Mouse (Mus musculus): ENCODE results near the gene Gcn1l1. TPM values are rescaled to one million over a fixed set of nuclear protein-coding genes. Genes with fewer than 3 reads are reported as not detected.

Gcn1l1 gene
- total and polyA plus RNA-seq, 3 experiments: 18.2 to 81.9 (median 62.9) TPM

- Histone ChIP-seq H3K9me3 (replicated peaks; ENCODE audit: low read length) (peaks cover 25% of the 10 kb centered on the region), H3K4me2 (ENCODE audit: insufficient read depth, low read depth, poor library complexity, severe bottlenecking) (no peak overlapping the region), H3K9ac (ENCODE audit: insufficient read depth, low read depth) (no peak overlapping the region), H3K27me3 (replicated peaks) (no peaks in the 10 kb centered on the region), H3K79me2 (replicated peaks; ENCODE audit: control insufficient read depth, extremely low read depth, insufficient read depth, poor library complexity, severe bottlenecking) (no peaks in the 10 kb centered on the region), H3K4me3 (replicated peaks in 1 of 3; ENCODE audit: low read depth in 2 of 3, low read length in 2 of 3, poor library complexity in 1 of 3) (no peak overlapping the region), H3K36me3 (replicated peaks in 1 of 2; ENCODE audit: control insufficient read depth in 1 of 2, insufficient read depth in 1 of 2, low read length in 1 of 2) (peaks cover 82 to 96% of the 10 kb centered on the region in 2 experiments), H3K27ac (ENCODE audit: insufficient read depth, low read depth) (no peak overlapping the region), H3K4me1 (ENCODE audit: control insufficient read depth in 1 of 2, insufficient read depth in 2 of 2) (peaks cover 0 to 2% of the 10 kb centered on the region in 2 experiments; a peak in 1 of 4 replicates)
- TF ChIP-seq ETS1 (conservative IDR thresholded peaks at IDR 0.05; ENCODE audit: low read depth, low read length) (no peak), USF2 (conservative IDR thresholded peaks at IDR 0.05; ENCODE audit: low read depth, low read length) (no peak), SIN3A (IDR thresholded peaks at IDR 0.05; ENCODE audit: low read length) (no peak), MAFK (IDR thresholded peaks at IDR 0.05; ENCODE audit: insufficient replicate concordance, low read length) (no peak), HCFC1 (IDR thresholded peaks at IDR 0.05; ENCODE audit: low read depth, low read length) (no peak), MEF2A (IDR thresholded peaks at IDR 0.05; ENCODE audit: borderline replicate concordance, low read depth, low read length) (no peak), GABPA (IDR thresholded peaks at IDR 0.05; ENCODE audit: insufficient replicate concordance, low read depth, low read length) (no peak), MAZ (IDR thresholded peaks at IDR 0.05; ENCODE audit: low read depth, low read length) (no peak), MAX (IDR thresholded peaks at IDR 0.05; ENCODE audit: low read length) (no peak), CTCF (conservative IDR thresholded peaks at IDR 0.05 in 1 of 2, IDR thresholded peaks at IDR 0.05 in 1 of 2; ENCODE audit: low read depth in 2 of 2, low read length in 2 of 2) (no peak), PAX5 (IDR thresholded peaks at IDR 0.05; ENCODE audit: low read length) (no peak)
- in situ Hi-C loops (cut with MboI; ENCODE audit: low pct_ligation_motif_present, low pct_unique_long_range_greater_than_20kb, low sequenced_read_pairs): no loop called here
- DNase-seq (ENCODE audit: extremely low read depth): no peak
- dilution Hi-C loops (cut with MboI; ENCODE audit: extremely low pct_ligation_motif_present, extremely low pct_unique_long_range_greater_than_20kb, low sequenced_read_pairs): no loop called here
These were observed 20.6 kb downstream of the Gcn1l1 start for GRCm38 (mm10) chr5:115585616-115586015.

DNA sequence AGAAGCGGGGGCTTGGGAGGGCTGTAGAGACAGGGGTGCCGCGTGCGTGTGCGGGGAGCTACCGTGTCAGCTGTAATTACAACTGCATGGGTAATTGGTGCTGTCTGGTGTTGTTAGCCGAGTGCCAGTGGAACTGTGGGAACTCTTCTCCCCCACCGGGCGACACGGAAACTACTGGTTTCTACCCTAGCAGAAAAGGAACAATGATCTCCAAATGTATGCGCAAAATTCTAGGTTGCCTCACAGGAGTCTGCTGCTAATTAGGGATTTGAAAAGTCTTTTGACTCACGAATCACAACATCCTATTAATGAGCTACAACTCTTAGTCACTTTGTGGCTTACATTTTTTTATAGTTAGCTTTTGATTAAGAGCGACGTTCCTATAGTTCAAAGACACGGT, 21.1 kb downstream of the Gcn1l1 start:
- H3K79me2 ChIP-seq (replicated peaks; ENCODE audit: control insufficient read depth, extremely low read depth, insufficient read depth, poor library complexity, severe bottlenecking): no peaks in the 10 kb centered on the region
- H3K36me3 ChIP-seq (replicated peaks in 1 of 2; ENCODE audit: control insufficient read depth in 1 of 2, insufficient read depth in 1 of 2, low read length in 1 of 2): peaks cover 82 to 96% of the 10 kb centered on the region in 2 experiments
- in situ Hi-C loops (cut with MboI; ENCODE audit: low pct_ligation_motif_present, low pct_unique_long_range_greater_than_20kb, low sequenced_read_pairs) (no loop called here), dilution Hi-C loops (cut with MboI; ENCODE audit: extremely low pct_ligation_motif_present, extremely low pct_unique_long_range_greater_than_20kb, low sequenced_read_pairs) (no loop called here)
- H3K4me3 ChIP-seq (replicated peaks in 1 of 3; ENCODE audit: low read depth in 2 of 3, low read length in 2 of 3, poor library complexity in 1 of 3): no peak overlapping the region
- peaks cover 0 to 2% of the 10 kb centered on the region in 2 experiments; a peak in 1 of 4 replicates for H3K4me1 ChIP-seq (ENCODE audit: control insufficient read depth in 1 of 2, insufficient read depth in 2 of 2)
- H3K9me3 ChIP-seq (replicated peaks; ENCODE audit: low read length): peaks cover 21% of the 10 kb centered on the region
- H3K27ac ChIP-seq (ENCODE audit: insufficient read depth, low read depth): no peak overlapping the region
- H3K9ac ChIP-seq (ENCODE audit: insufficient read depth, low read depth): no peak overlapping the region
- H3K27me3 ChIP-seq (replicated peaks): no peaks in the 10 kb centered on the region
- TF ChIP-seq ZKSCAN1 (IDR thresholded peaks at IDR 0.05; ENCODE audit: borderline replicate concordance, low read depth, low read length) (no peak), ETS1 (conservative IDR thresholded peaks at IDR 0.05; ENCODE audit: low read depth, low read length) (no peak), TCF12 (IDR thresholded peaks at IDR 0.05; ENCODE audit: low read depth, low read length) (no peak), PAX5 (IDR thresholded peaks at IDR 0.05; ENCODE audit: low read length) (no peak), MAFK (IDR thresholded peaks at IDR 0.05; ENCODE audit: insufficient replicate concordance, low read length) (no peak), SMC3 (IDR thresholded peaks at IDR 0.05; ENCODE audit: low read depth, low read length) (no peak), JUN (IDR thresholded peaks at IDR 0.05; ENCODE audit: insufficient read depth, low read depth, low read length) (no peak), MEF2A (IDR thresholded peaks at IDR 0.05; ENCODE audit: borderline replicate concordance, low read depth, low read length) (no peak), SIN3A (IDR thresholded peaks at IDR 0.05; ENCODE audit: low read length) (no peak), USF2 (conservative IDR thresholded peaks at IDR 0.05; ENCODE audit: low read depth, low read length) (no peak), CHD1 (IDR thresholded peaks at IDR 0.05; ENCODE audit: low read depth, low read length) (no peak), MYC (IDR thresholded peaks at IDR 0.05; ENCODE audit: low read depth, low read length) (no peak), UBTF (IDR thresholded peaks at IDR 0.05; ENCODE audit: low read depth, low read length) (no peak), KAT2A (IDR thresholded peaks at IDR 0.05; ENCODE audit: insufficient replicate concordance, low read length) (no peak), CHD2 (IDR thresholded peaks at IDR 0.05; ENCODE audit: low read length) (no peak), IRF4 (IDR thresholded peaks at IDR 0.05; ENCODE audit: low read depth, low read length) (no peak), ELF1 (IDR thresholded peaks at IDR 0.05; ENCODE audit: low read depth, low read length) (no peak), POLR2A (IDR thresholded peaks at IDR 0.05; ENCODE audit: low read depth, low read length) (no peak), ZMIZ1 (IDR thresholded peaks at IDR 0.05; ENCODE audit: low read depth, low read length) (no peak)
- DNase-seq (ENCODE audit: extremely low read depth): no peak
- no peak overlapping the region for H3K4me2 ChIP-seq (ENCODE audit: insufficient read depth, low read depth, poor library complexity, severe bottlenecking)
